Mouse (Mus musculus): ENCODE data around the gene Hdgfl2. TPM values are rescaled to one million over a fixed set of nuclear protein-coding genes. Genes with fewer than 3 reads are reported as not detected.

Hdgfl2 gene
- polyA plus RNA-seq, 1 experiment from 2014 or later = 56.5 TPM

DNA sequence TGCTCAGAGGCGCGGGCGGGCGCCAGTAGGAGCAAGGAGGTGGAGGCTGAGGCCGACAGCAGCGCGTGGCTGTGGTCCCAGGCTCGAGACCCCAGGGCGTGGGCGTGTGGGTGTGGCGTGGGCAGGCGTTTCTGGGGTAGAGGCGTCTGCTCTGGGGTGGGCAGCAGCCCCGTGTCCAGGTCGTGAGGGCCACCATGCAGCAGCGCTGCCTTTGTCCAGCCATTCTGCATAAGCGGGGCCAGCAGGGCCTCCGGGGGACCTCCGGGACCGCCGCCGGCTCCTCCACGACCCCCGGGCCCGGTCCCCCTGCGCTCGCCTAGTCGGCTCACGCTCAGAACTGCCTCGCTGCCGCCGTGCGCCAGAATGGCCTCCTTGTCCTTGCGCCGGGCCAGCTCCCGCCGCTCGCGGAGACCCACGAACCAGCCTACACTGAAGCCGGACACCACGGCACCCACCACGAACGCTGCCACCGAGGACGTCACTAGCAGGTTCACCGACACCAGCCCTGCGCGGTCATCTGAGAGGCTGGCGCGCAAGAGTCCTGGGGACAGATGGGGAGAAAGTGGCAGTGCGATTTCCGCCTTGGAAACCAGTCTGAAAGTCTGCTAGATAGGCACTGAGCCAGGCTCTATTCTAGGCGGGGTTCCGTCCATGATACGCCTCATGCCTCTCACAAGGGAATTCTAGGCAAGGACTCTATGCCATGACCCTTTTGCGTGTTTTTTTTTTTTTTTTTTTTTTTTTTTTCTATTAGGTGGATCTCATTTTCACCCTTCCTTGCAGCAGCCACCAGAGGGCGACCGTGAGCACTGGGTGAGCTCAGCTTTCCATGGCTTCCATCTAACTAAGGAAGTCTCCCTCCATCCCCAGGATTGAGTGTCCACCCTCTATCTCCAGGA is 45.2 kb downstream of the Hdgfl2 start:
- 6% methylated on average over 59 of the region's 59 CpGs for WGBS
- Histone ChIP-seq H3K9me3 (ENCODE audit: control insufficient read depth, low read length) (peaks cover 18% of the 10 kb centered on the region), H3K4me2 (ENCODE audit: low read length) (peak overlapping the region; percentile 88), H3K9ac (ENCODE audit: low read length) (peak overlapping the region; percentile 70), H3K27ac (replicated peaks in 1 of 2; ENCODE audit: control insufficient read depth in 1 of 2, insufficient read depth in 1 of 2, low read depth in 2 of 2, low read length in 2 of 2) (no peak overlapping the region), H3K36me3 (ENCODE audit: control insufficient read depth, insufficient read depth, low read length) (no peaks in the 10 kb centered on the region), H3K4me3 (ENCODE audit: control insufficient read depth in 1 of 2, insufficient read depth in 1 of 2, low read depth in 1 of 2, low read length in 2 of 2) (peak overlapping the region; percentile 48 to 49), H3K4me1 (ENCODE audit: control insufficient read depth in 2 of 2, insufficient read depth in 2 of 2, low read length in 2 of 2) (peaks cover 10 to 14% of the 10 kb centered on the region in 2 experiments), H3K27me3 (ENCODE audit: control insufficient read depth, insufficient read depth, low read length) (peaks cover 59% of the 10 kb centered on the region)
- ATAC-seq (ENCODE audit: insufficient number of reproducible peaks, insufficient read depth, low FRiP score, low read depth) = no peak

DNA sequence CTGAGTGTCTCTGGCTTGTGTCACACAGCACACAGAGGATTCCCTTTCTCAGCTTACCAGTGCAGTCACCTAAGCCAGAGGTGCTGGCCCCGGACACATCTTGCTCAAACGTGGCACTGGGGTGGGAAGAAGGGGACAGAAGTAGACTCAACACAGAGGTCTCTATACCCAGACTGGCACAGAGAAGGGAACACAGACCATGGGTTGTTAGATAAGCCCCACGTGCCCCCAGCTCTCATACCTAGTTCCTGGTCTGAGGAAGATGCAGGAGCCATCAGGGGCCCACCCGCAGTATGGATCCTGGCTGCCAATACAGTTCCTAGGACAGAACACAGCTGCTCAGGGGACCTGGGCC is 45.8 kb downstream of the Hdgfl2 start:
- no peak overlapping the region for H3K27ac ChIP-seq (replicated peaks in 1 of 2; ENCODE audit: control insufficient read depth in 1 of 2, insufficient read depth in 1 of 2, low read depth in 2 of 2, low read length in 2 of 2)
- 84% methylated on average over 4 of the region's 4 CpGs for WGBS
- no peak for ATAC-seq (ENCODE audit: insufficient number of reproducible peaks, insufficient read depth, low FRiP score, low read depth)
- peaks cover 18% of the 10 kb centered on the region for H3K9me3 ChIP-seq (ENCODE audit: control insufficient read depth, low read length)
- no peak overlapping the region for H3K4me3 ChIP-seq (ENCODE audit: control insufficient read depth in 1 of 2, insufficient read depth in 1 of 2, low read depth in 1 of 2, low read length in 2 of 2)
- no peak overlapping the region for H3K4me2 ChIP-seq (ENCODE audit: low read length)
- no peaks in the 10 kb centered on the region for H3K36me3 ChIP-seq (ENCODE audit: control insufficient read depth, insufficient read depth, low read length)
- peaks cover 3 to 8% of the 10 kb centered on the region in 2 experiments; a peak in 3 of 4 replicates for H3K4me1 ChIP-seq (ENCODE audit: control insufficient read depth in 2 of 2, insufficient read depth in 2 of 2, low read length in 2 of 2)
- peaks cover 53% of the 10 kb centered on the region for H3K27me3 ChIP-seq (ENCODE audit: control insufficient read depth, insufficient read depth, low read length)
- H3K9ac ChIP-seq (ENCODE audit: low read length) = no peak overlapping the region

DNA sequence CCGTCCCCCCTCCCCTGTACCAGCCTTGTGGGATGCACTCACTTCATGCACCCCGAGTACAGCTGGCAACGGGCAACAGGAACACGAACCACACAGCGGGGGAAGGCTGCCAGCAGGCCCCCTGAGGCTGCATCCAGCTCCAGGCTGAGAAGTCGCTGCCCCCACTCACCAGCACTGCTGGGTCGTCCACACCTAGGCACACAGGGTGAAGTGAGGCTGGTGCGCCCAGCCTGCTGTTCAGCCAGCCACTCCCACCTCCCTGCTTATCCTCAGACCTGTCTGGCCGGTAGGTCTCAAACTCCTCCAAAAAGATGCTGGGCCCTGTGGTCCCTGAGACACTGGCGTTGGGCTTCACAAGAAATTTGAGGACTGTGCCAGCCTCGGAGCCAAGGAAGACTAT is 46.7 kb downstream of the Hdgfl2 start:
- Histone ChIP-seq H3K9ac (ENCODE audit: low read length) (no peak overlapping the region), H3K36me3 (ENCODE audit: control insufficient read depth, insufficient read depth, low read length) (no peaks in the 10 kb centered on the region), H3K9me3 (ENCODE audit: control insufficient read depth, low read length) (peaks cover 20% of the 10 kb centered on the region), H3K27me3 (ENCODE audit: control insufficient read depth, insufficient read depth, low read length) (peaks cover 44% of the 10 kb centered on the region), H3K4me1 (ENCODE audit: control insufficient read depth in 2 of 2, insufficient read depth in 2 of 2, low read length in 2 of 2) (peaks cover 2 to 6% of the 10 kb centered on the region in 2 experiments; a peak in 1 of 4 replicates), H3K4me2 (ENCODE audit: low read length) (no peak overlapping the region), H3K4me3 (ENCODE audit: control insufficient read depth in 1 of 2, insufficient read depth in 1 of 2, low read depth in 1 of 2, low read length in 2 of 2) (no peak overlapping the region), H3K27ac (replicated peaks in 1 of 2; ENCODE audit: control insufficient read depth in 1 of 2, insufficient read depth in 1 of 2, low read depth in 2 of 2, low read length in 2 of 2) (no peak overlapping the region)
- WGBS = 74% methylated on average over 11 of the region's 11 CpGs
- ATAC-seq (ENCODE audit: insufficient number of reproducible peaks, insufficient read depth, low FRiP score, low read depth) = no peak

DNA sequence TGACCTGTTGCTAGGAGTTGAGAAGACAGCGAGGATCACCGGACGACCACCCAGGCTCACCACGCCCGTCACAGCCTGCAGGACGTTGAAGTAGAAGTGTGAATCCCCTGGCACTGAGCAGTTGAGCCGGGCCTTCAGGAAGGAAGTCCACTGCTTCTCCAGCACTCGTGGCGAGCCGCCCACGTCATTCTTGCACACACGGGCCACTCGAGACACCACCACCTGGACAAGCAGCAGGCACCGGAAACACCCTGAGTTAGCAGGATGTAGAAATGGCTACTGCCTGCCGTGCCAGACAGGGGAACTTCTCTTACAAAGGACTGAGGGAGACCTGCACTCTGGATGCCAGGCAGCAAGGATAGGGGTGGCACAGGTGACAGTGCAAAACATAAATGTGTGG is 48.8 kb downstream of the Hdgfl2 start:
- WGBS = 70% methylated on average over 15 of the region's 15 CpGs
- ATAC-seq (ENCODE audit: insufficient number of reproducible peaks, insufficient read depth, low FRiP score, low read depth) = no peak
- no peaks in the 10 kb centered on the region for H3K36me3 ChIP-seq (ENCODE audit: control insufficient read depth, insufficient read depth, low read length)

DNA sequence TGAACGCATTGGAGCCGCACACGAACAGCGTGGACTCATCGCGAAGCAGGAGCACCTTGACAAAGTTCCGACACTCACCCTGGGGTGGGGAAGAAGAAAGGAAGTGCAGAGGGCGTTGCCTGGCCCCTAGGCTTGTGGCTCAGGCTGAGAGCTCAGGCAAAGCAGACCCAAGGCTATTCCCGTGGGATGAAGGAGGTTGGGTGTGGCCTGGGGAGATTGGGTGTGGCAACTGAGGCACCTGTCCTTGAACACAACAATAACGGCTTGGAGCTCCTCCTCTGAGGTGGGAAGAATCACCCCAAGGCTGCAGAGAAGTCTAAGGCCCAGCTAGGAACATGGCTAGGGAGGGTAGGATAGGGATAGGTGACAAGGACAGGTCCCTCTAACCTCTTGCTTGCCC is 51.7 kb downstream of the Hdgfl2 start:
- Histone ChIP-seq H3K9me3 (ENCODE audit: control insufficient read depth, low read length) (peaks cover 7% of the 10 kb centered on the region; the same call in 1 of the 2 replicates), H3K27ac (replicated peaks in 1 of 2; ENCODE audit: control insufficient read depth in 1 of 2, insufficient read depth in 1 of 2, low read depth in 2 of 2, low read length in 2 of 2) (no peak overlapping the region), H3K4me2 (ENCODE audit: low read length) (no peak overlapping the region), H3K36me3 (ENCODE audit: control insufficient read depth, insufficient read depth, low read length) (no peaks in the 10 kb centered on the region), H3K4me3 (ENCODE audit: control insufficient read depth in 1 of 2, insufficient read depth in 1 of 2, low read depth in 1 of 2, low read length in 2 of 2) (no peak overlapping the region), H3K27me3 (ENCODE audit: control insufficient read depth, insufficient read depth, low read length) (peaks cover 9% of the 10 kb centered on the region; the same call in 1 of the 2 replicates), H3K4me1 (ENCODE audit: control insufficient read depth in 2 of 2, insufficient read depth in 2 of 2, low read length in 2 of 2) (peaks cover 4 to 17% of the 10 kb centered on the region in 2 experiments; a peak in 3 of 4 replicates), H3K9ac (ENCODE audit: low read length) (no peak overlapping the region)
- no peak for ATAC-seq (ENCODE audit: insufficient number of reproducible peaks, insufficient read depth, low FRiP score, low read depth)
- WGBS = 87% methylated on average over 10 of the region's 10 CpGs

More for the DNA sequence above, 48.8 kb downstream of the Hdgfl2 start:
- Histone ChIP-seq H3K27me3 (ENCODE audit: control insufficient read depth, insufficient read depth, low read length) (peaks cover 23% of the 10 kb centered on the region), H3K9ac (ENCODE audit: low read length) (no peak overlapping the region), H3K4me2 (ENCODE audit: low read length) (no peak overlapping the region), H3K4me3 (ENCODE audit: control insufficient read depth in 1 of 2, insufficient read depth in 1 of 2, low read depth in 1 of 2, low read length in 2 of 2) (no peak overlapping the region), H3K27ac (replicated peaks in 1 of 2; ENCODE audit: control insufficient read depth in 1 of 2, insufficient read depth in 1 of 2, low read depth in 2 of 2, low read length in 2 of 2) (no peak overlapping the region), H3K9me3 (ENCODE audit: control insufficient read depth, low read length) (peaks cover 12% of the 10 kb centered on the region), H3K4me1 (ENCODE audit: control insufficient read depth in 2 of 2, insufficient read depth in 2 of 2, low read length in 2 of 2) (peaks cover 2 to 10% of the 10 kb centered on the region in 2 experiments; a peak in 2 of 4 replicates)

DNA sequence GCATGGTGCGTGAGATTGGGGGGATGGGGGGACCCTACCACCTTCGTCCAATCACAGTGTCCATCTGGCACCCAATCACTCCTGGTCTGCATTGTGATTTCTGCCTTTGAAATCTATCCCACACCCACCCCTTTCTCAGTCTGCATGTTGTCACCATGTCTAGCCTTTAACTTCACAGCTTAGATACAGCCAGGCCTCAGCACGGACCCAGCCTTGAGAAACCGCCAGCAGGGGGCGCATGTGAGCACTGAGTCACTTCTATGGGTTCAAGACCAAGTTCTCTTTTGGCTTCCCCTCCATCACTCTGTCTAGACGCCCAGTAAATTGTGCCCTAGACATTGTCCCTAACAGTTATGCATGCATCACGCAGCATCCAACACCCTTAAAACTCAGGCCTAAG is 52.4 kb downstream of the Hdgfl2 start:
- H3K4me3 ChIP-seq (ENCODE audit: control insufficient read depth in 1 of 2, insufficient read depth in 1 of 2, low read depth in 1 of 2, low read length in 2 of 2) = no peak overlapping the region
- peaks cover 4 to 17% of the 10 kb centered on the region in 2 experiments; a peak in 3 of 4 replicates for H3K4me1 ChIP-seq (ENCODE audit: control insufficient read depth in 2 of 2, insufficient read depth in 2 of 2, low read length in 2 of 2)
- no peak overlapping the region for H3K4me2 ChIP-seq (ENCODE audit: low read length)
- no peak overlapping the region for H3K27ac ChIP-seq (replicated peaks in 1 of 2; ENCODE audit: control insufficient read depth in 1 of 2, insufficient read depth in 1 of 2, low read depth in 2 of 2, low read length in 2 of 2)
- 43% methylated on average over 7 of the region's 7 CpGs for WGBS
- H3K9me3 ChIP-seq (ENCODE audit: control insufficient read depth, low read length) = peaks cover 7% of the 10 kb centered on the region; the same call in 1 of the 2 replicates
- H3K27me3 ChIP-seq (ENCODE audit: control insufficient read depth, insufficient read depth, low read length) = peaks cover 6% of the 10 kb centered on the region; the same call in 1 of the 2 replicates
- no peak for ATAC-seq (ENCODE audit: insufficient number of reproducible peaks, insufficient read depth, low FRiP score, low read depth)
- H3K9ac ChIP-seq (ENCODE audit: low read length) = no peak overlapping the region
- no peaks in the 10 kb centered on the region for H3K36me3 ChIP-seq (ENCODE audit: control insufficient read depth, insufficient read depth, low read length)

DNA sequence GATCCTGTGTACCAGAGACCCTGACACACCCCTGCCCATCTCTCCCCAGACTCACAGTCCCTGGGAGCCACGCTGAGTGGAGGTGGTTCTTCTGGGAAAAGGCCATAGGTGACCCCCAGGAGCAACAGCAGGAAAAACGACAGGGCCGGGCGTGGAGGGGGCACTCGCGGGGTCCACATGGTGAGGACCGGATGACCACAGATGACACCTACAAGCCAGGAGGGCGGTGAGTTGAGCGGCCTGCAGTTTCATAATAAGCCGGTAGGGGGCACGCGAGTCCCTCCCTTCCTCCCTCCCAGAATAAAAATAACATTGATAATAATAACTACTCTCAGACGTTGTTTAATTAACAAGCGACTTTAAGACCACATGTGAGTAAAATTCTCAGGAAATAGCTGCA is 53.2 kb downstream of the Hdgfl2 start:
- ATAC-seq (ENCODE audit: insufficient number of reproducible peaks, insufficient read depth, low FRiP score, low read depth) = no peak
- Histone ChIP-seq H3K4me1 (ENCODE audit: control insufficient read depth in 2 of 2, insufficient read depth in 2 of 2, low read length in 2 of 2) (peaks cover 4 to 17% of the 10 kb centered on the region in 2 experiments; a peak in 3 of 4 replicates), H3K27me3 (ENCODE audit: control insufficient read depth, insufficient read depth, low read length) (0 out of 2 replicates have a peak, but pooled peaks cover 8% of the 10 kb centered on the region), H3K36me3 (ENCODE audit: control insufficient read depth, insufficient read depth, low read length) (no peaks in the 10 kb centered on the region), H3K27ac (replicated peaks in 1 of 2; ENCODE audit: control insufficient read depth in 1 of 2, insufficient read depth in 1 of 2, low read depth in 2 of 2, low read length in 2 of 2) (no peak overlapping the region), H3K9me3 (ENCODE audit: control insufficient read depth, low read length) (peaks cover 7% of the 10 kb centered on the region; the same call in 1 of the 2 replicates), H3K4me2 (ENCODE audit: low read length) (0 out of 2 replicates have a peak overlapping the region, but pooled peaks have one; percentile 21), H3K4me3 (ENCODE audit: control insufficient read depth in 1 of 2, insufficient read depth in 1 of 2, low read depth in 1 of 2, low read length in 2 of 2) (no peak overlapping the region), H3K9ac (ENCODE audit: low read length) (no peak overlapping the region)
- 4% methylated on average over 14 of the region's 14 CpGs for WGBS

All from heart, embryonic 14.5 days (tissue).